Mouse (Mus musculus): ENCODE measurements around the gene Gh.

DNA sequence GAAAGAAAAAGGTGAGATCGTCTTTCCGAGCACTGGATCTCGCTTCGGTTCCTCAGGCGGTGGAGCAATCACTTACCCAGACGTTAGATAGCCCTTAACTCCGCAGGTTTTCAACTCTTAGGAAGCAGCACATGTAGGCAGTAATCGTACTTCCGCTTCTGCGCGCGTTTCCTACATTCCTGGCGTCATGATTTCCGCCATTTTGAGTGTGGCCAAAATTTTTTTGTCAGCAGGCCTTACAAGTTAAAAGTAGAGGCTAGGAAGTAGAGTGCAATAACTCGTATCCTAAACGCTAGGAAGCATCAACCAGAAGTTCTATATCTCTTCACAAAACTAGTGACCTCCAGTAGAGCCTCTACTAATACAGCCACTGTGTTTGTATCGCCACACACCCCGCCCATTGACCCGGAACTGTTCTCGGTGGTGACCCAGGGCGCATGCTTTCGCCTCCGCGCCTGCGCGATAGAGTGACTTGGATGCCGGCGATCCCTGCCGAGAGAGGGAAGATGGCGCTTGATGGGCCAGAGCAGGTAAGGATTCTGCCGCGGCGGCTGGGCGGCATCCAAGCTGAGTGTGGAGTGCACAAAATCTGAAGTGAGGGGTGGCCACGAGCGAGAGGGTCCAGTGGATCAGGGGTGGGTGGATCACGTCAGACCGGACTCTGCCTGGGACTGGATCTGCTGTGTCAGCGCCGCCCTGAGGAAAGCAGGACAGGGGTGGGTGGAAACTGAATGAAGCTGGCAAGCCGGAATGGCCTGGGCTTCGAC, 45.8 kb downstream of the Gh start, which contains the start of the genes Ftsj3 and Psmc5:
- 0 out of 2 replicates have a peak, but pooled peaks have one; percentile 34 for TF ChIP-seq EP300 (IDR thresholded peaks at IDR 0.05; ENCODE audit: insufficient read depth, low read depth, low read length)
- TF ChIP-seq POLR2A (IDR thresholded peaks at IDR 0.05; ENCODE audit: insufficient read depth, low read length): peak; percentile 69
- peak; percentile 3 for TF ChIP-seq CTCF (IDR thresholded peaks at IDR 0.05; ENCODE audit: low read depth, low read length)

All from ES-Bruce4 (cell line).